Mouse (Mus musculus): ENCODE measurements around the gene Hmx1. TPM values are rescaled to one million over a fixed set of nuclear protein-coding genes. Genes with fewer than 3 reads are reported as not detected.

The Hmx1 gene
- polyA plus RNA-seq, 1 experiment, result 0.24 TPM

DNA sequence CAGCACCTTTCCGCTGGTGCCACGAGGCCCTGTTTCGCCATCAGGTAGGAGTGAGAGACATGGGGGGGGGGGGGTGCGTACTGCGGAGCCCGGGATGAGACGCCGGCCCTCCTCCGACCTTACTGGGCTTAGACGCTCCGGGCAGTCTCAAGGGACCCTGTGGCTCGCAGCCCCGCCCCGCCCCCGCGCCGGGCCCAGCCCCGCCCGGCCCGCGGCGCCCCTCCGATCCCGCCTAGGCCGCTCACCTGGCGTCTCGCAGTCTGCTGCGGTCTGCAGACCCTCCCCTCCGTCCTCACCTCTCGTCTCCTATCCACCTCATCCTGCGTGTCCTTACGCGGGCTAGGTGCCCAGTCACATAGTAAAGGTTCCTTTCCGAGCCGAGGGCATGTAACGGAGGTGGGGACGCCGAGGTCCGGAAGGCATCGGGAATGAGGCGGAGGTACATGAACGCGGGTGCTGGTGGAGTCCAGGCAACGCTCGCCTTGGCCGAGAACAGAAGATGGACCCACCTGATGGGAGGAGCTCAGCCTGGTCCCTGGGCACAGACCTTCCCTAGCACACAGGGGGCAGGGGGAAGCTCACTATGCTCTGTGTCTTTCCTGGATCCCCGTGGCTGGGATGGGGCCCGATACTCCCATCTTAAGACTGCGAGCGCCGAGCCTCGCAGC, 8.9 kb downstream of the Hmx1 start:
- Histone ChIP-seq H3K27me3 (ENCODE audit: control insufficient read depth, insufficient read depth, low read length) (peaks cover 12% of the 10 kb centered on the region), H3K4me3 (ENCODE audit: control insufficient read depth, insufficient read depth, low read length) (no peak overlapping the region), H3K36me3 (ENCODE audit: control insufficient read depth, insufficient read depth, low read length) (no peaks in the 10 kb centered on the region), H3K27ac (ENCODE audit: control insufficient read depth, insufficient read depth, low read length) (no peak overlapping the region), H3K4me1 (replicated peaks; ENCODE audit: control insufficient read depth, insufficient read depth, low read length) (no peaks in the 10 kb centered on the region)
- no peak for TF ChIP-seq CTCF (IDR thresholded peaks at IDR 0.05; ENCODE audit: borderline replicate concordance, control insufficient read depth, extremely low read depth, insufficient read depth, low read length, poor library complexity)
- TF ChIP-seq POLR2A (IDR thresholded peaks at IDR 0.05; ENCODE audit: control insufficient read depth, extremely low read depth, insufficient read depth, low read length, poor library complexity), result no peak
- WGBS, result 9% methylated on average over 52 of the region's 52 CpGs
- no peak for DNase-seq

DNA sequence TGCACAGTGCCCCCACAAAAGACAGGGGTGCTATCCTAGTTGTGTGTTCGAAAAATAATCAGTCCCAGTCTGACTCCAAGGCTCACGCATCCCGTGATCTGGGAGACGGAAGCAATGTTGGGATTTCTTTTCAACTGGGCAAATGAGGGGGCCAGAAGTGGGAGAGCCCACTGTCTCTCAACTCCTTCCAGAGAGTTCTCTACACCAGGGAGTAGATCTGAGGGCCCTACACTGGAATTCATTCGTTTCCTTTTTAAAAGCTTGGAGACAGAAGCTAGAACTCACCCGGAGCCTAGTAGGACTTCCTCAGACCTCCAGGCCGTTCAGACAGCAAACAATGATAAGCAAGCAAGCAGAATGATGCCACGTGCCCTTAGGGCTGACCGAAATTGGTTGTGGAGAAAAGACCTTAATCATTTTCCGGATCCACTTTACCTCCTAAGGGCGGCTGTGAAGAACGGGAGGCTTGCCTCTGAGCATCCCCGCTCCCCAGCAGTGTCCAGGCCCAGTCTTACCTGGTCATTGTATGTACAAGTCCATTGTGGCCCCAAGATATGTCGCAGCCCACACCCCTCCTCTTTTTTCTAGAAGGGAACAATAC, 9.5 kb downstream of the Hmx1 start:
- no peak for DNase-seq
- no peak for TF ChIP-seq POLR2A (IDR thresholded peaks at IDR 0.05; ENCODE audit: control insufficient read depth, extremely low read depth, insufficient read depth, low read length, poor library complexity)
- WGBS, result 10% methylated on average over 14 of the region's 14 CpGs
- Histone ChIP-seq H3K27ac (ENCODE audit: control insufficient read depth, insufficient read depth, low read length) (no peak overlapping the region), H3K4me3 (ENCODE audit: control insufficient read depth, insufficient read depth, low read length) (no peak overlapping the region), H3K36me3 (ENCODE audit: control insufficient read depth, insufficient read depth, low read length) (no peaks in the 10 kb centered on the region), H3K4me1 (replicated peaks; ENCODE audit: control insufficient read depth, insufficient read depth, low read length) (no peaks in the 10 kb centered on the region), H3K27me3 (ENCODE audit: control insufficient read depth, insufficient read depth, low read length) (peaks cover 10% of the 10 kb centered on the region)

DNA sequence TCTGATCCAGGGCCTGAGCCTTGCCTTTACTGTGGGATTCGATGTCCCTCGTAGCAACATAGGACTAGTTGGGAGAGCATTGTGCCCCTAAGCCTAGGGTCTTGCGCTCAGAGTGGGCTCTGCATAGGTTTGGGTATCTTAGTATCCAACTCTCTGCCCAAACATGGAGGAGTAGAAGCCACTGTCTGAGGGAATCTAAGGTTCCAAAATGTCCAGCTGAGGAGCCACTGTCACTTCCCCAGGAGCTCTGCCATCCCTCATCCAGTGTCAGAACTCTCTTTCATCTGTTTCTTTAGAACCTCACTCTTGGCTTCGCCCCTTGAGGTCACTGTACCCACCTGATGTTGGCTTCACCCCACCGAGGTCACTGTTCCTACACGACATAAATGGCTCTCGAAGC, 10.2 kb downstream of the Hmx1 start:
- Histone ChIP-seq H3K36me3 (ENCODE audit: control insufficient read depth, insufficient read depth, low read length) (no peaks in the 10 kb centered on the region), H3K4me3 (ENCODE audit: control insufficient read depth, insufficient read depth, low read length) (no peak overlapping the region), H3K27ac (ENCODE audit: control insufficient read depth, insufficient read depth, low read length) (no peak overlapping the region), H3K27me3 (ENCODE audit: control insufficient read depth, insufficient read depth, low read length) (peaks cover 10% of the 10 kb centered on the region), H3K4me1 (replicated peaks; ENCODE audit: control insufficient read depth, insufficient read depth, low read length) (no peaks in the 10 kb centered on the region)
- no peak for TF ChIP-seq POLR2A (IDR thresholded peaks at IDR 0.05; ENCODE audit: control insufficient read depth, extremely low read depth, insufficient read depth, low read length, poor library complexity)
- TF ChIP-seq CTCF (IDR thresholded peaks at IDR 0.05; ENCODE audit: borderline replicate concordance, control insufficient read depth, extremely low read depth, insufficient read depth, low read length, poor library complexity), result no peak
- DNase-seq, result no peak
- 13% methylated on average over 7 of the region's 7 CpGs for WGBS

DNA sequence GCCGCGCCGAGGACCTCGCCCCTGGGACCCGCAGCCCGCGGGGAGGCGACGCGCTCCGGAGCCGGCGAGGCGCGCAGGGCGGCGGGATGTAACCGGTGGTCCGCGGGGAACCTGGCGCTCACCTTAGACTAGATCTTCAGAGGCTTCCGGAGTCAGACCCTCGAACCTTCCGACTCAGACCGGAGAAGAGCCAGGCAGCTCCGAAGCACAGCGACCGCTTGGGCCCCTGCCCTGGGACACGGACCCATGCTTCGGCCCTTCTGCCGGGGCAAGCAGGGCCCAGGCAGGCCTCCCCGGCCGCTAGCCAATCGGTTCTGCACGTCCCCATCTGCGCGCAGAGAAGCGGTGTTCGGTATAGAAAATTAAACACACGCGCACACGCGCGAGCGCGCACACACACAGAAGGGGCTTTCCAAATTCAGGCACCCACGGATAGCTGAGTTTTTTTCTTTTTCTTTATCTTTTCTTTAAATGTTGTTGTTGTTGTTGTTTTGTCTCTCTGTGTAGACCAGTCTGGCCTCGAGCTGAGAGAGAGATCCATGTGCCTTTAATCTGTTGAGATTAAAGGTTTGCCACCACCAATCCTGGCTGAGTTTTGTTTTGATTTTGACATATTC, 10.9 kb downstream of the Hmx1 start:
- DNase-seq, result no peak
- peaks cover 10% of the 10 kb centered on the region for H3K27me3 ChIP-seq (ENCODE audit: control insufficient read depth, insufficient read depth, low read length)
- WGBS, result 9% methylated on average over 48 of the region's 48 CpGs

DNA sequence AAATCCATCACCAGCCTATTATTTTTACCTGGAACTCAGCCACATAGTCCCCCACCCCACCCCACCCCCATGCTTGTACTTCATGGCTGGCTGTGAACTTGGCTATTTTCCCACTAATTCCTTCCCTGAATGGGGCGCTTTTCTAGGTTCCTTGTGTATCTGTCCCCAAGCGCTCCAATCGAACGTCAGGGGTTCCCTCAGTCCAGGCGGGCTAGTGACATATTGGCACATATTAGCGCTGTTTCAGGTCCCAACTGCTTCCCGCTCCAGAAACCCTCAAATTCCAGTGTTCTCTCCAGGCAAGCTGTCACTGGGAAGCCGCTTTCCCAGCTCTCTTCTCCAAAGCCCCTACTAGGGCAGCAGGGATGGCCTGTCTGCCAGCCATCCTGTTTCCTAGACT, 12.3 kb downstream of the Hmx1 start:
- DNase-seq, result no peak
- WGBS, result 8% methylated on average over 8 of the region's 8 CpGs
- no peak overlapping the region for H3K4me3 ChIP-seq (ENCODE audit: control insufficient read depth, insufficient read depth, low read length)
- no peaks in the 10 kb centered on the region for H3K36me3 ChIP-seq (ENCODE audit: control insufficient read depth, insufficient read depth, low read length)
- TF ChIP-seq POLR2A (IDR thresholded peaks at IDR 0.05; ENCODE audit: control insufficient read depth, extremely low read depth, insufficient read depth, low read length, poor library complexity) (no peak), CTCF (IDR thresholded peaks at IDR 0.05; ENCODE audit: borderline replicate concordance, control insufficient read depth, extremely low read depth, insufficient read depth, low read length, poor library complexity) (no peak)
- H3K4me1 ChIP-seq (replicated peaks; ENCODE audit: control insufficient read depth, insufficient read depth, low read length), result no peaks in the 10 kb centered on the region
- no peak overlapping the region for H3K27ac ChIP-seq (ENCODE audit: control insufficient read depth, insufficient read depth, low read length)
- H3K27me3 ChIP-seq (ENCODE audit: control insufficient read depth, insufficient read depth, low read length), result peaks cover 10% of the 10 kb centered on the region

More for the DNA sequence above, 10.9 kb downstream of the Hmx1 start:
- TF ChIP-seq CTCF (IDR thresholded peaks at IDR 0.05; ENCODE audit: borderline replicate concordance, control insufficient read depth, extremely low read depth, insufficient read depth, low read length, poor library complexity) (no peak), POLR2A (IDR thresholded peaks at IDR 0.05; ENCODE audit: control insufficient read depth, extremely low read depth, insufficient read depth, low read length, poor library complexity) (no peak)
- no peaks in the 10 kb centered on the region for H3K36me3 ChIP-seq (ENCODE audit: control insufficient read depth, insufficient read depth, low read length)
- H3K4me1 ChIP-seq (replicated peaks; ENCODE audit: control insufficient read depth, insufficient read depth, low read length), result no peaks in the 10 kb centered on the region
- no peak overlapping the region for H3K4me3 ChIP-seq (ENCODE audit: control insufficient read depth, insufficient read depth, low read length)
- no peak overlapping the region for H3K27ac ChIP-seq (ENCODE audit: control insufficient read depth, insufficient read depth, low read length)

DNA sequence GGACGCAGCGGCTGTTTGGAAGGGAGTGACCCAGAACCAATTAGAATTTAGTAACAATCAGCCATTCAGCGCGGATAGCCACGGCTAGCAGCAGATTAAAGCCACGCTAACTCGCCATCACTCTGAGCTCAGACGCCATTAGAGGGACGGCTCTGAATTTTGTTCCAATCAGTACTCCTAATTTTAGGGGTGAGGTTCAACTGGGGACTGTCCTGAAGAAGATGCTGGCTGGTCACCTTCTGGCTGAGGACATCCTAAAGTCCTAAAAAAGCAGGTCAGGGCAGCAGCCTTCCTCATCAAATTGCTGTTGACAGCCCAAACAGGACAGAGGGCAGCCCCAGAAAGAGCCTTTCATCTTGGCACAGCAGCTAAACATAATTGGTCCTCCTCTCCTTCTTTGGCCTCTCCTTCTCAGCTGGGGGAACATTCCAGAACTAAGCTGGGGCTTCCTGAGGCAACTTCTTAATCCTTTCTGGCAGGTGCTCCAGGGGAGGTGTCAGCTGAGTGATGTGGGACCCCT, 18.6 kb downstream of the Hmx1 start:
- no peaks in the 10 kb centered on the region for H3K4me1 ChIP-seq (replicated peaks; ENCODE audit: control insufficient read depth, insufficient read depth, low read length)
- no peak overlapping the region for H3K27ac ChIP-seq (ENCODE audit: control insufficient read depth, insufficient read depth, low read length)
- 91% methylated on average over 9 of the region's 9 CpGs for WGBS
- no peak for TF ChIP-seq CTCF (IDR thresholded peaks at IDR 0.05; ENCODE audit: borderline replicate concordance, control insufficient read depth, extremely low read depth, insufficient read depth, low read length, poor library complexity)
- TF ChIP-seq POLR2A (IDR thresholded peaks at IDR 0.05; ENCODE audit: control insufficient read depth, extremely low read depth, insufficient read depth, low read length, poor library complexity), result no peak
- no peaks in the 10 kb centered on the region for H3K36me3 ChIP-seq (ENCODE audit: control insufficient read depth, insufficient read depth, low read length)
- no peaks in the 10 kb centered on the region for H3K27me3 ChIP-seq (ENCODE audit: control insufficient read depth, insufficient read depth, low read length)
- no peak for DNase-seq
- no peak overlapping the region for H3K4me3 ChIP-seq (ENCODE audit: control insufficient read depth, insufficient read depth, low read length)
